Mouse (Mus musculus) myocyte (in vitro differentiated cells): Measurements from ENCODE around the gene Foxo3.

Experiments used
- E2F4 ChIP-seq: IDR thresholded peaks from one replicate; pipeline ENCODE4 v1.6.1; 2011; ENCODE audit warnings: mild to moderate bottlenecking, control low read depth, moderate library complexity; ENCODE audit not compliant: insufficient read depth
- MAX ChIP-seq: IDR thresholded peaks from one replicate; pipeline ENCODE4 v1.6.1; 2011; ENCODE audit warnings: low read depth, mild to moderate bottlenecking, control low read depth
- MYOD1 ChIP-seq, 3 experiments: IDR thresholded peaks; one replicate each; pipeline ENCODE4 v1.6.1; 2011; ENCODE audit warnings: control low read depth in 2 of 3, low read depth in 2 of 3, mild to moderate bottlenecking in 2 of 3, moderate library complexity in 1 of 3; ENCODE audit not compliant: insufficient read length in 2 of 3, control insufficient read depth in 1 of 3
- POLR2A ChIP-seq: IDR thresholded peaks from one replicate; pipeline ENCODE4 v1.6.1; 2011; ENCODE audit warnings: low read depth, mild to moderate bottlenecking, control low read depth, moderate library complexity; ENCODE audit not compliant: insufficient read length
- REST ChIP-seq: IDR thresholded peaks from one replicate; pipeline ENCODE4 v1.6.1; 2011; ENCODE audit warnings: mild to moderate bottlenecking, control low read depth, moderate library complexity; ENCODE audit not compliant: insufficient read depth, insufficient read length
- USF1 ChIP-seq: IDR thresholded peaks from one replicate; pipeline ENCODE4 v1.6.1; 2011; ENCODE audit warnings: low read depth, mild to moderate bottlenecking, control low read depth, moderate library complexity

GRCm38 (mm10) chr10:42243925-42244324 is 32.6 kb downstream of the Foxo3 start:
- TF ChIP-seq MYOD1 (IDR thresholded peaks at IDR 0.05; ENCODE audit: control insufficient read depth in 1 of 3, insufficient read length in 2 of 3, low read depth in 2 of 3) (no peak), POLR2A (no peak), E2F4 (no peak), MAX (no peak), USF1 (no peak), REST (no peak)
